Mouse (Mus musculus) limb, embryonic 13.5 days (tissue): ENCODE measurements around the gene Ldah. TPM values are rescaled to one million over a fixed set of nuclear protein-coding genes. Genes with fewer than 3 reads are reported as not detected.
A peak's percentile ranks its signal among the peaks of the same experiment; 100 is the strongest.

ENCODE experiments used
- ATAC-seq: fragments of 200-750 bp; cut with Nextera tagmentation; 2 replicates; pipeline ENCODE4 v1.8.0; 2017; ENCODE audit warnings: low read depth, moderate number of reproducible peaks, moderate TSS enrichment; ENCODE audit not compliant: low FRiP score
- H3K27ac ChIP-seq: fragments of 300-500 bp; sonication (generic); 2 replicates; pipeline ENCODE4 v1.5.1; 2015; ENCODE audit warnings: inconsistent platforms, mild to moderate bottlenecking, moderate library complexity
- H3K27me3 ChIP-seq: fragments of 300-500 bp; sonication (generic); 2 replicates; pipeline ENCODE4 v1.6.1; 2015; ENCODE audit warnings: mild to moderate bottlenecking, inconsistent platforms
- H3K36me3 ChIP-seq: fragments of 300-500 bp; sonication (generic); 2 replicates; pipeline ENCODE4 v1.6.1; 2015; ENCODE audit warnings: inconsistent platforms, mild to moderate bottlenecking, moderate library complexity
- H3K4me1 ChIP-seq: fragments of 300-500 bp; sonication (generic); 2 replicates; pipeline ENCODE4 v1.6.1; 2015; ENCODE audit warnings: inconsistent platforms
- H3K4me2 ChIP-seq: fragments of 300-500 bp; sonication (generic); replicated peaks from 2 replicates; pipeline ENCODE4 v1.6.1; 2015; ENCODE audit warnings: inconsistent platforms, mild to moderate bottlenecking, moderate library complexity
- H3K4me3 ChIP-seq: fragments of 300-500 bp; sonication (generic); 2 replicates; pipeline ENCODE4 v1.5.1; 2015; ENCODE audit warnings: moderate library complexity, mild to moderate bottlenecking, inconsistent platforms
- H3K9ac ChIP-seq: fragments of 300-500 bp; sonication (generic); 2 replicates; pipeline ENCODE4 v1.6.1; 2015; ENCODE audit warnings: mild to moderate bottlenecking, inconsistent platforms
- H3K9me3 ChIP-seq: fragments of 300-500 bp; sonication (generic); 2 replicates; pipeline ENCODE4 v1.6.1; 2016; ENCODE audit warnings: inconsistent platforms
- WGBS: fragments of 180-500 bp; shearing (Covaris S2); methylation state at CpG from one replicate; pipeline ENCODE4 v1.1.7; 2015; 5-methylcytosine and 5-hydroxymethylcytosine counted together
- polyA plus RNA-seq: library from polyadenylated mRNA; unstranded; fragments of >200 nt; fragmentation: Nextera tagmentation; extraction: Ambion mirVana; gene quantifications from 2 replicates; pipeline ENCODE4 v1.2.1, GENCODE M21; 2015

The Ldah gene
- polyA plus RNA-seq, 1 experiment from 2014 or later = 66.2 TPM

GRCm38 (mm10) chr12:8324086-8324485 lies 116.2 kb downstream of the Ldah start:
- H3K9me3 ChIP-seq = no peaks in the 10 kb centered on the region
- H3K27me3 ChIP-seq = no peaks in the 10 kb centered on the region
- no peak overlapping the region for H3K27ac ChIP-seq
- peaks cover 20% of the 10 kb centered on the region for H3K4me1 ChIP-seq
- H3K4me3 ChIP-seq = no peak overlapping the region
- peaks cover 68% of the 10 kb centered on the region for H3K36me3 ChIP-seq
- 89% methylated on average over 10 of the region's 10 CpGs for WGBS
- ATAC-seq = no peak
- no peak overlapping the region for H3K4me2 ChIP-seq
- no peak overlapping the region for H3K9ac ChIP-seq

GRCm38 (mm10) chr12:8325245-8325942 lies 117.5 kb downstream of the Ldah start:
- 87% methylated on average over 13 of the region's 13 CpGs for WGBS
- no peak overlapping the region for H3K4me3 ChIP-seq
- no peak overlapping the region for H3K4me2 ChIP-seq
- 0 out of 2 replicates have a peak overlapping the region, but pooled peaks have one; percentile 4 for H3K9ac ChIP-seq
- ATAC-seq = no peak
- no peaks in the 10 kb centered on the region for H3K9me3 ChIP-seq
- peaks cover 71% of the 10 kb centered on the region for H3K36me3 ChIP-seq
- H3K4me1 ChIP-seq = peaks cover 9% of the 10 kb centered on the region
- H3K27me3 ChIP-seq = no peaks in the 10 kb centered on the region
- H3K27ac ChIP-seq = no peak overlapping the region

DNA sequence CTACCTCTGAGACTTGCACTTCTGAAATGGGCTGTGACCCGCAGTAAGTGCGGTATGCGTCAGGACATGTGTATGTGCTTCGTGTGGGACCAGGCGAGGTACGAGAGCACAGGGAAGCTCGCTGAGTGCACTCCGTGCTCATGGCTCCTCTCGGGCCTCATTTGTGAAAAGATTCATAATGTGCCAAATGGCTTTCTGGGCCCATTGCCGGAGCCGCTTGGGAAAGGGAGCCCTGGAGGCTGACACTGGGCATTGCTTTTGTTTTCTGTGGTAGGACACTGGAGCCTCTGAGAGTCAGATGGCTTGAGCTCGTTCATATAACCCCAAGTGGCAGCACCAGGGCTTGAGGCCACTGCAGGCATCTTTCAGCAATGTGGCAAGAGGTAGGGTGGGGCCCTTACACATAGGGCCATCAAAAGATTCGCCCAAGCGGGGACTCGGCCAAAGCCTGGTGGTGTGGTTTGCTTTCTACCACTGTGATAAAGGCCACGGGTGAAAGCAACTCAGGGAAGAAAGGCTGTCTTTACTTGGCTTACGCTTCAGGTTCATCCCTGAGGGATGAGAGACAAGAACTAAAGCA lies 118.1 kb downstream of the Ldah start:
- 88% methylated on average over 17 of the region's 17 CpGs for WGBS
- no peak for ATAC-seq
- peaks cover 76% of the 10 kb centered on the region for H3K36me3 ChIP-seq
- no peak overlapping the region for H3K4me2 ChIP-seq
- no peaks in the 10 kb centered on the region for H3K9me3 ChIP-seq
- H3K4me1 ChIP-seq = peaks cover 9% of the 10 kb centered on the region
- no peak overlapping the region for H3K27ac ChIP-seq
- H3K27me3 ChIP-seq = no peaks in the 10 kb centered on the region
- H3K9ac ChIP-seq = no peak overlapping the region
- no peak overlapping the region for H3K4me3 ChIP-seq

DNA sequence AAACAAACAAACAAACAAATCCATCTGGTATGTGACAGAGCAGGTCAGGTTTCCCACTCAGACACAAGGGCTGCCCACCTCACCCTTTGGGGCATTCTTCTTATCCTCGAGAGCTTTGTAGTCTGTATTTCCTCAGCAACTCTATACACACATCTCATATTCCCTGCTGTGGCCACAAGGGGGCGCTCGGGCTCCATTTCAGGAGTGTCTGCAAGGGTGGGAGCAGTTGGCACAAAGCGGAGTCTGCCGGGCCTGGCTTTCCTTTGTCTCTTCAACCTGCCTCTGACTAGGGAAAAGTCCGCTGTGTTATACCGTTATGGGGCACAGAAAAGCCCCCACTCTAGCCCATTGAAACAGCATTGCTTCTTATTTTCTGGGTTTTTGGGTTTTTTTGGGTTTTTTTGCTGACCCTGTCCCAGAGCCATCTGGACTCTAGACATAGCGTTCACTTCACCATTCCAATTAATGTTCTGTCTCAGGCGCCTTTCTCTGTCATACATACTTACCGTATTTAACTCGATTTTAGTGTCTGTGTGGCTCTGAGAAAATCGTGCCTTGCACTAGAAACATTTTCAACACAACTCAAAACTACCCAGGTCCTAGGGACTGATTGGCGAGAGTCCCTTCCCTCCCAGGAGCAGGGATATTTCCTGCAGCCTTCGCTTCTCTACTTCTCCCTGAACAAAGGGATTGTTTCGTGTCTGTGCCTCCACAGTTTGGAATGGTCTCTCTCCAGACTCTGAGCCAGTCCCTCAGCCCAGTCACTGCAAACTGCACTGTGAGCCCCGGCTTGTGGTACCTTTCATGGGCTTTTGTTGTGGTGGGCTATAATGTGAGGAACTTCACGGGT lies 119.1 kb downstream of the Ldah start:
- Histone ChIP-seq H3K4me3 (no peak overlapping the region), H3K27ac (peak overlapping the region; percentile 39; the same call in 1 of the 2 replicates), H3K9me3 (no peaks in the 10 kb centered on the region), H3K9ac (peak overlapping the region; percentile 39; the same call in 1 of the 2 replicates), H3K4me1 (peaks cover 9% of the 10 kb centered on the region), H3K27me3 (no peaks in the 10 kb centered on the region), H3K4me2 (no peak overlapping the region), H3K36me3 (peaks cover 79% of the 10 kb centered on the region)
- 40% methylated on average over 17 of the region's 17 CpGs for WGBS
- peak; percentile 83 for ATAC-seq

DNA sequence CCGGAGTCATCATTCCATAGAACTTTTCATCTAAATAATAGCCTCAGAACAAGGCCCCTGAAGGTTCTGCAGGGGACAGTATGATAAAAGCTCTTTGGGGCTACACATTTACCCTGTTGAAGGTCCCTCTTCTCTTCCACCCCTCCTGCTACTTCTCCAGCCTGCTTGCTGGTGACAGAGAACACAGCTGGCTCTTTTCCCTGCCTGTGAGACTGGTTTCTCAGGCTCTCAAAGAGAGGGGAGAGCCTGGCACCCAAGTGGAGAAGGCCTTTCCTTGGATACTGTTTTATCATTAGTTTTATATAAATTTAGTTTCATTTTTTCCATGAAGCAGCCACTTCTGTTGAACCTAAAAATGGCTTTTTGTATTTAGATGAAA lies 119.8 kb downstream of the Ldah start:
- Histone ChIP-seq H3K9ac (0 out of 2 replicates have a peak overlapping the region, but pooled peaks have one; percentile 39), H3K9me3 (no peaks in the 10 kb centered on the region), H3K27me3 (no peaks in the 10 kb centered on the region), H3K36me3 (peaks cover 76% of the 10 kb centered on the region), H3K4me2 (no peak overlapping the region), H3K4me1 (peaks cover 9% of the 10 kb centered on the region), H3K27ac (peak overlapping the region; percentile 39; the same call in 1 of the 2 replicates), H3K4me3 (no peak overlapping the region)
- ATAC-seq = no peak
- WGBS = 82% methylated on average over 1 of the region's 1 CpGs

DNA sequence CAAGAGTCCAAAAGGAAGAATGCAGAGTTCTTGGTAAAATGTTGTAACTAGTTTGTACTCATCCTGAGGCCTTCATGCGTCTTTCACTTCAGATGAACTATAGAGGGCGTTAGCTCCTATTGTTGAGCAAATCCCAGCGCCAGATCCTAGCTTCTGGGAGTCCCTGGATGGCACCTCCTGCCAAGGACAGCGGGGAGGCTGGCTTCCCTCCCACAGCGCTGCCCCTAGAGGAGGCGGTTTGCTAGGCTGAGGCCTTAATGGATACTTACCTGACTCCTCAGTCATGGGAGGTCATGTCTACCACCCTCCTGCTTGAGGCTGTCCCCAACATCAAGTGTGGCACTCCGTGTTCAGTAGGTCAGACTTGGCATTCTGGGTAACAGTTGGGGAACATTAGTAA lies 121.3 kb downstream of the Ldah start:
- Histone ChIP-seq H3K4me1 (peaks cover 9% of the 10 kb centered on the region), H3K36me3 (peaks cover 70% of the 10 kb centered on the region)
- 88% methylated on average over 7 of the region's 7 CpGs for WGBS

GRCm38 (mm10) chr12:8331489-8332173 lies 123.7 kb downstream of the Ldah start:
- H3K27me3 ChIP-seq = no peaks in the 10 kb centered on the region
- ATAC-seq = no peak
- H3K27ac ChIP-seq = no peak overlapping the region
- H3K4me3 ChIP-seq = no peak overlapping the region
- H3K4me1 ChIP-seq = peaks cover 9% of the 10 kb centered on the region
- WGBS = 74% methylated on average over 14 of the region's 14 CpGs
- H3K9ac ChIP-seq = no peak overlapping the region
- H3K4me2 ChIP-seq = no peak overlapping the region
- H3K9me3 ChIP-seq = no peaks in the 10 kb centered on the region
- H3K36me3 ChIP-seq = peaks cover 66% of the 10 kb centered on the region

More for the DNA sequence above, 121.3 kb downstream of the Ldah start:
- no peaks in the 10 kb centered on the region for H3K9me3 ChIP-seq
- H3K9ac ChIP-seq = no peak overlapping the region
- no peak overlapping the region for H3K4me3 ChIP-seq
- H3K27me3 ChIP-seq = no peaks in the 10 kb centered on the region
- no peak for ATAC-seq
- H3K4me2 ChIP-seq = no peak overlapping the region
- H3K27ac ChIP-seq = no peak overlapping the region

GRCm38 (mm10) chr12:8332174-8332542 lies 124.3 kb downstream of the Ldah start:
- H3K4me3 ChIP-seq = no peak overlapping the region
- ATAC-seq = no peak
- peaks cover 6% of the 10 kb centered on the region for H3K4me1 ChIP-seq
- H3K36me3 ChIP-seq = peaks cover 71% of the 10 kb centered on the region
- no peaks in the 10 kb centered on the region for H3K9me3 ChIP-seq
- H3K4me2 ChIP-seq = no peak overlapping the region
- no peak overlapping the region for H3K27ac ChIP-seq
- no peaks in the 10 kb centered on the region for H3K27me3 ChIP-seq
- 68% methylated on average over 5 of the region's 5 CpGs for WGBS
- no peak overlapping the region for H3K9ac ChIP-seq

DNA sequence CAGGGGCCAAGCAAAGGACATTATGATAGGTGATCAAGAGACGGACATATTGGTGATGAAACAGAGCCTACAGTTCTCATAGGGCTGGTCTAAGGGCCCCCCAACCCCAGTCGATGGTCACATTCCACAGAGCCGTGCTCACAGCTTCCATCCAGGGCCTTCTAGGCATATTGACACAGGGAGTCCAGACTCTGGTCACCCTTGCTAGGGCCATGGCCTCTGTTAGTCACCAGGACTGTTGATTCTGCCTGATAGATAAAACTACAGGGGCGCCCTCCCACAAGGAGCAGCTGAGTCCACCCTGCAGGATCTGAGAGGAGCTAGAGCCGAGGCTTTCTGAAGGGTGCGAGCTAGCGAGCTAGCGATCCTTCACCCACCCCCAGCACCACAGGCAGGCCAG lies 125.7 kb downstream of the Ldah start:
- Histone ChIP-seq H3K4me3 (no peak overlapping the region), H3K4me1 (0 out of 2 replicates have a peak, but pooled peaks cover 3% of the 10 kb centered on the region), H3K9ac (no peak overlapping the region), H3K9me3 (no peaks in the 10 kb centered on the region), H3K36me3 (peaks cover 76% of the 10 kb centered on the region), H3K27ac (no peak overlapping the region), H3K27me3 (no peaks in the 10 kb centered on the region), H3K4me2 (no peak overlapping the region)
- no peak for ATAC-seq
- WGBS = 86% methylated on average over 8 of the region's 8 CpGs

DNA sequence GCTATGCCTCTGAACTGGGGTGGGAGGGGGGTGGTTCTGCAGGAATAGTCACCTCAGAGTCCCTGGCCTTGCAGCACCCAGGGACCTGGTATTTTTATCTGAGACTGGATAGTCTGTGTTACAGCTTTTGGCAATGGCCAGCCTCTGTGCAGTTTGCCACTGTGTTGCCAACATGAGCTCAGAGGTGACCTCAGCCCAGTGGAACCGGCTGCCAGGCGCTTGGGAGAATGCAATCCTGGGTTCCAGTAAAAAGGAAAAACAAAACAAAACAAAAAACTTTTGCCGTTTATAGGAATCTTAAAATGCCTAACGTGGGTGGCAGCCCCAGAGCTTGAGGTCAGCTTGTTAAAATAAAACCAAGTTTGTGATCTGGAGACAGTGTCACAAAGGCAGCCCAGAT lies 126.4 kb downstream of the Ldah start:
- Histone ChIP-seq H3K27me3 (no peaks in the 10 kb centered on the region), H3K9ac (no peak overlapping the region), H3K27ac (no peak overlapping the region), H3K4me2 (no peak overlapping the region), H3K9me3 (no peaks in the 10 kb centered on the region), H3K4me1 (0 out of 2 replicates have a peak, but pooled peaks cover 3% of the 10 kb centered on the region), H3K4me3 (no peak overlapping the region), H3K36me3 (peaks cover 76% of the 10 kb centered on the region)
- ATAC-seq = no peak
- 75% methylated on average over 4 of the region's 4 CpGs for WGBS
